Mouse (Mus musculus) WW6 (cell line): ENCODE results near the gene Mpdu1.
A peak's percentile ranks its signal among the peaks of the same experiment; 100 is the strongest.
"Not testable (repeated sequence)": the region's sequence is repeated elsewhere in the genome, so short reads cannot be mapped to it uniquely, and the experiment has no call there.

Source experiments
- DNase-seq: peaks from one replicate; pipeline ENCODE4 v3.0.0-alpha.2; 2013; ENCODE audit warnings: low read depth, low spot score

Mpdu1 gene

GRCm38 (mm10) chr11:69665457-69665960 lies 3.1 kb upstream of the Mpdu1 start:
- no peak for DNase-seq

GRCm38 (mm10) chr11:69664841-69665240 lies 2.4 kb upstream of the Mpdu1 start:
- DNase-seq = no peak

GRCm38 (mm10) chr11:69663795-69664194 lies 1.4 kb upstream of the Mpdu1 start:
- no peak for DNase-seq

GRCm38 (mm10) chr11:69662967-69663671 lies 677 bp upstream of the Mpdu1 start:
- DNase-seq = no peak

- no peak for DNase-seq
Measured at GRCm38 (mm10) chr11:69661221-69661881, 1.1 kb downstream of the Mpdu1 start.

GRCm38 (mm10) chr11:69657462-69657881 lies 5.0 kb downstream of the Mpdu1 start:
- no peak for DNase-seq

GRCm38 (mm10) chr11:69656617-69657461 lies 5.6 kb downstream of the Mpdu1 start:
- DNase-seq = no peak

- DNase-seq = no peak
Measured at GRCm38 (mm10) chr11:69656065-69656455, 6.4 kb downstream of the Mpdu1 start.

GRCm38 (mm10) chr11:69655264-69656064 lies 7.0 kb downstream of the Mpdu1 start, which contains the start of gene Sox15:
Sox15 (plus strand) TSS chr11:69655314.
- peak; percentile 86 for DNase-seq

- DNase-seq = no peak
Measured at GRCm38 (mm10) chr11:69654760-69655159, 7.7 kb downstream of the Mpdu1 start.

GRCm38 (mm10) chr11:69653399-69653798 lies 9.0 kb downstream of the Mpdu1 start:
- no peak for DNase-seq

GRCm38 (mm10) chr11:69645860-69646259 lies 16.6 kb downstream of the Mpdu1 start:
- no peak for DNase-seq

GRCm38 (mm10) chr11:69635471-69635870 lies 27.0 kb downstream of the Mpdu1 start:
- DNase-seq = no peak

- DNase-seq = no peak
Measured at GRCm38 (mm10) chr11:69633128-69633866, 29.1 kb downstream of the Mpdu1 start.

GRCm38 (mm10) chr11:69632284-69633089 lies 30.0 kb downstream of the Mpdu1 start, which contains the start of gene Fxr2:
Fxr2 (plus strand) TSS chr11:69632990.
- DNase-seq = peak; percentile 100

- DNase-seq = no peak
Measured at GRCm38 (mm10) chr11:69629802-69630201, 32.6 kb downstream of the Mpdu1 start.

GRCm38 (mm10) chr11:69628286-69628685 lies 34.2 kb downstream of the Mpdu1 start:
- DNase-seq = no peak

GRCm38 (mm10) chr11:69624339-69624738 lies 38.1 kb downstream of the Mpdu1 start:
- not testable (repeated sequence) for DNase-seq

GRCm38 (mm10) chr11:69623006-69623405 lies 39.4 kb downstream of the Mpdu1 start:
- no peak for DNase-seq

GRCm38 (mm10) chr11:69622406-69622805 lies 40.0 kb downstream of the Mpdu1 start:
- no peak for DNase-seq
